Mouse (Mus musculus): ENCODE measurements at regions not wholly inside any gene's neighbourhood (a gene's known extent, or its start where the extent isn't known, plus 50 kb on each side); places are given as distances from the start of the nearest gene placed in this dataset.

- Histone ChIP-seq H3K27ac (ENCODE audit: insufficient read depth, low read depth, low read length, poor library complexity, severe bottlenecking) (no peak overlapping the region), H3K4me3 (ENCODE audit: insufficient read depth in 1 of 2, low read depth in 1 of 2, low read length in 2 of 2, poor library complexity in 1 of 2, severe bottlenecking in 1 of 2) (no peak overlapping the region), H3K9me3 (ENCODE audit: control insufficient read depth, insufficient read depth, low read depth, low read length) (no peaks in the 10 kb centered on the region), H3K9ac (ENCODE audit: insufficient read depth, low read depth, low read length, poor library complexity, severe bottlenecking) (no peak overlapping the region), H3K4me1 (ENCODE audit: control insufficient read depth in 2 of 2, insufficient read depth in 2 of 2, low read length in 2 of 2, poor library complexity in 1 of 2) (no peaks in the 10 kb centered on the region), H3K36me3 (ENCODE audit: control insufficient read depth, insufficient read depth, low read length, poor library complexity, severe bottlenecking) (no peaks in the 10 kb centered on the region)
- in situ Hi-C loops (cut with MboI; ENCODE audit: low sequenced_read_pairs in 2 of 2, unreplicated experiment in 2 of 2): no loop called here
- TF ChIP-seq HCFC1 (IDR thresholded peaks at IDR 0.05; ENCODE audit: borderline replicate concordance, insufficient read depth, low read length): no peak
- TF ChIP-seq ZNF384 (IDR thresholded peaks at IDR 0.05; ENCODE audit: low read depth, low read length): no peak
- TF ChIP-seq CHD2 (IDR thresholded peaks at IDR 0.05; ENCODE audit: low read depth, low read length): no peak
- no peak for DNase-seq (ENCODE audit: low read depth, low spot score)
Observed at GRCm38 (mm10) chr8:103078559-103078958, 293.1 kb upstream of the Cdh11 start.

- DNase-seq (ENCODE audit: low read depth, low spot score): no peak
- no peaks in the 10 kb centered on the region for H3K36me3 ChIP-seq (ENCODE audit: control insufficient read depth, insufficient read depth, low read length, poor library complexity, severe bottlenecking)
- TF ChIP-seq HCFC1 (IDR thresholded peaks at IDR 0.05; ENCODE audit: borderline replicate concordance, insufficient read depth, low read length) (no peak), ZNF384 (IDR thresholded peaks at IDR 0.05; ENCODE audit: low read depth, low read length) (no peak), MAFK (IDR thresholded peaks at IDR 0.05; ENCODE audit: insufficient read depth, low read depth, low read length) (no peak), CHD2 (IDR thresholded peaks at IDR 0.05; ENCODE audit: low read depth, low read length) (no peak), ZC3H11A (IDR thresholded peaks at IDR 0.05; ENCODE audit: borderline replicate concordance, low read depth, low read length) (no peak)
- no peak overlapping the region for H3K9ac ChIP-seq (ENCODE audit: insufficient read depth, low read depth, low read length, poor library complexity, severe bottlenecking)
- in situ Hi-C loops (cut with MboI; ENCODE audit: low sequenced_read_pairs in 2 of 2, unreplicated experiment in 2 of 2): no loop called here
- no peaks in the 10 kb centered on the region for H3K9me3 ChIP-seq (ENCODE audit: control insufficient read depth, insufficient read depth, low read depth, low read length)
- no peaks in the 10 kb centered on the region for H3K4me1 ChIP-seq (ENCODE audit: control insufficient read depth in 2 of 2, insufficient read depth in 2 of 2, low read length in 2 of 2, poor library complexity in 1 of 2)
- no peak overlapping the region for H3K27ac ChIP-seq (ENCODE audit: insufficient read depth, low read depth, low read length, poor library complexity, severe bottlenecking)
- H3K4me3 ChIP-seq (ENCODE audit: insufficient read depth in 1 of 2, low read depth in 1 of 2, low read length in 2 of 2, poor library complexity in 1 of 2, severe bottlenecking in 1 of 2): no peak overlapping the region
Observed at GRCm38 (mm10) chr8:103086956-103087482, 301.6 kb upstream of the Cdh11 start.

DNA sequence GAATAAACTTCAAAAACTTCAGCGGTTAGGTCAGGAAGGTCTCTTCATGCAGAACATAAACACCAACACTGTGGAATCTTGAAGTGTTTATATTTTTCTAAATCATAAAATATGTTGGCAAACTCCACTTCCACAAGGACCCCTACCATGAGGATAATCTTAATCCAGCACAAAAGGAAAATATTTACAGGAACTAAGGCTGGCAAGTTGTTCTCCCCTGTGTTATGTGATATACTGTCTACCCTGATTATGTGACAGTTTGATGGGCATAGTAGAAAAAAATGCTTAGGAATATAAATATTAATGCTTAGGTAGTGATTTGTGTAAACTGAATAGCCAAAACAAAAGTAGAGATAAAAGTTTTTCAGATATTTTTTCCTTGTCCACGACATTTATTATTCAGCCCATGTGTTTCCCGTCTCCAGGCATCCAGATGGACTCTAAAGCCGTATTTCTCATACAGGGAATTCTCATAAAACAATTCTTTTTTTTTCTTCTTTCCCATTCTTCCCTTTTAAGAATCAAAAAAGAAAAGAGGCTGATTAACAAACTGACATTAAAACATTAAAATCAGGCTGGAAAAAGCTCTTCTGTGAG is 311.2 kb upstream of the Cdh11 start:
- TF ChIP-seq HCFC1 (IDR thresholded peaks at IDR 0.05; ENCODE audit: borderline replicate concordance, insufficient read depth, low read length): no peak
- no peak for TF ChIP-seq ZC3H11A (IDR thresholded peaks at IDR 0.05; ENCODE audit: borderline replicate concordance, low read depth, low read length)
- no peak for DNase-seq (ENCODE audit: low read depth, low spot score)
- no peak overlapping the region for H3K9ac ChIP-seq (ENCODE audit: insufficient read depth, low read depth, low read length, poor library complexity, severe bottlenecking)
- H3K4me1 ChIP-seq (ENCODE audit: control insufficient read depth in 2 of 2, insufficient read depth in 2 of 2, low read length in 2 of 2, poor library complexity in 1 of 2): no peaks in the 10 kb centered on the region
- no peak overlapping the region for H3K27ac ChIP-seq (ENCODE audit: insufficient read depth, low read depth, low read length, poor library complexity, severe bottlenecking)
- in situ Hi-C loops (cut with MboI; ENCODE audit: low sequenced_read_pairs in 2 of 2, unreplicated experiment in 2 of 2): no loop called here
- H3K4me3 ChIP-seq (ENCODE audit: insufficient read depth in 1 of 2, low read depth in 1 of 2, low read length in 2 of 2, poor library complexity in 1 of 2, severe bottlenecking in 1 of 2): no peak overlapping the region
- no peaks in the 10 kb centered on the region for H3K36me3 ChIP-seq (ENCODE audit: control insufficient read depth, insufficient read depth, low read length, poor library complexity, severe bottlenecking)
- no peaks in the 10 kb centered on the region for H3K9me3 ChIP-seq (ENCODE audit: control insufficient read depth, insufficient read depth, low read depth, low read length)

GRCm38 (mm10) chr8:103125581-103125980 is 340.1 kb upstream of the Cdh11 start:
- H3K9ac ChIP-seq (ENCODE audit: insufficient read depth, low read depth, low read length, poor library complexity, severe bottlenecking): no peak overlapping the region
- no peak for DNase-seq (ENCODE audit: low read depth, low spot score)
- H3K4me3 ChIP-seq (ENCODE audit: insufficient read depth in 1 of 2, low read depth in 1 of 2, low read length in 2 of 2, poor library complexity in 1 of 2, severe bottlenecking in 1 of 2): no peak overlapping the region
- H3K9me3 ChIP-seq (ENCODE audit: control insufficient read depth, insufficient read depth, low read depth, low read length): no peaks in the 10 kb centered on the region
- no peaks in the 10 kb centered on the region for H3K4me1 ChIP-seq (ENCODE audit: control insufficient read depth in 2 of 2, insufficient read depth in 2 of 2, low read length in 2 of 2, poor library complexity in 1 of 2)
- TF ChIP-seq ZC3H11A (IDR thresholded peaks at IDR 0.05; ENCODE audit: borderline replicate concordance, low read depth, low read length) (no peak), HCFC1 (IDR thresholded peaks at IDR 0.05; ENCODE audit: borderline replicate concordance, insufficient read depth, low read length) (no peak), CHD2 (IDR thresholded peaks at IDR 0.05; ENCODE audit: low read depth, low read length) (no peak), MAFK (IDR thresholded peaks at IDR 0.05; ENCODE audit: insufficient read depth, low read depth, low read length) (no peak), ZNF384 (IDR thresholded peaks at IDR 0.05; ENCODE audit: low read depth, low read length) (no peak)
- H3K27ac ChIP-seq (ENCODE audit: insufficient read depth, low read depth, low read length, poor library complexity, severe bottlenecking): no peak overlapping the region
- in situ Hi-C loops (cut with MboI; ENCODE audit: low sequenced_read_pairs in 2 of 2, unreplicated experiment in 2 of 2): no loop called here
- no peaks in the 10 kb centered on the region for H3K36me3 ChIP-seq (ENCODE audit: control insufficient read depth, insufficient read depth, low read length, poor library complexity, severe bottlenecking)

- Histone ChIP-seq H3K9me3 (ENCODE audit: control insufficient read depth, insufficient read depth, low read depth, low read length) (no peaks in the 10 kb centered on the region), H3K4me1 (ENCODE audit: control insufficient read depth in 2 of 2, insufficient read depth in 2 of 2, low read length in 2 of 2, poor library complexity in 1 of 2) (no peaks in the 10 kb centered on the region), H3K36me3 (ENCODE audit: control insufficient read depth, insufficient read depth, low read length, poor library complexity, severe bottlenecking) (no peaks in the 10 kb centered on the region), H3K27ac (ENCODE audit: insufficient read depth, low read depth, low read length, poor library complexity, severe bottlenecking) (no peak overlapping the region), H3K4me3 (ENCODE audit: insufficient read depth in 1 of 2, low read depth in 1 of 2, low read length in 2 of 2, poor library complexity in 1 of 2, severe bottlenecking in 1 of 2) (no peak overlapping the region), H3K9ac (ENCODE audit: insufficient read depth, low read depth, low read length, poor library complexity, severe bottlenecking) (no peak overlapping the region)
- in situ Hi-C loops (cut with MboI; ENCODE audit: low sequenced_read_pairs in 2 of 2, unreplicated experiment in 2 of 2): no loop called here
- TF ChIP-seq ZNF384 (IDR thresholded peaks at IDR 0.05; ENCODE audit: low read depth, low read length): no peak
- no peak for DNase-seq (ENCODE audit: low read depth, low spot score)
Observed at GRCm38 (mm10) chr8:103138136-103138535, 352.7 kb upstream of the Cdh11 start.
